Comparison of ENCODE assay signal across 27 mouse cellular contexts in genomic region chr13:20501923-20502322, GRCm38 (mm10).
"Had no signal": no experiment of that assay in that cellular context is flagged by ENCODE, and none has a peak within 500 bp of the region (broad histone marks: within the 10 kb centered on the region; RNA-seq: fewer than 3 reads in every experiment).

No protein-coding gene starts in this region.

- H3K4me2 ChIP-seq: heart, embryonic 12.5 days; hindbrain, embryonic 12.5 days; hindbrain, embryonic 14.5 days; intestine, embryonic 15.5 days; limb, embryonic 13.5 days; limb, embryonic 15.5 days; liver, embryonic 12.5 days had no signal

- H3K4me3 ChIP-seq: gastrocnemius, adult 2 months; heart, embryonic 10.5 days; heart, embryonic 12.5 days; hindbrain, embryonic 10.5 days; hindbrain, embryonic 12.5 days; intestine, embryonic 15.5 days; limb, embryonic 13.5 days; limb, embryonic 15.5 days; liver, embryonic 12.5 days had no signal

- ATAC-seq: hindbrain, embryonic 16.5 days; inflammation-experienced regulatory T-cells, adult 6 months; intestine, embryonic 15.5 days; intestine, postnatal 0 days; liver, embryonic 12.5 days had no signal

- DNase-seq: gastrocnemius, adult 2 months; gastrocnemius, postnatal 10 days; gastrocnemius, postnatal 25 days; heart, adult 18-20 months; heart, postnatal 10 days; heart, postnatal 4 days; kidney, adult 18-20 months; kidney, adult 8-10 months; kidney, postnatal 10 days; kidney, postnatal 25 days; kidney, postnatal 4 days; layer of hippocampus, adult 9-11 months; layer of hippocampus, postnatal 36 days; left cerebral cortex, postnatal 4 days had no signal

- H3K27ac ChIP-seq: gastrocnemius, adult 2 months; heart, embryonic 10.5 days; hindbrain, embryonic 10.5 days; hindbrain, embryonic 12.5 days; hindbrain, embryonic 14.5 days; intestine, embryonic 15.5 days; limb, embryonic 13.5 days; limb, embryonic 15.5 days; liver, embryonic 12.5 days; liver, embryonic 14.5 days had no signal

- H3K27me3 ChIP-seq: heart, embryonic 12.5 days; hindbrain, embryonic 12.5 days; intestine, embryonic 15.5 days; limb, embryonic 13.5 days; limb, embryonic 15.5 days; liver, embryonic 12.5 days had no signal

- H3K9ac ChIP-seq: heart, embryonic 12.5 days; hindbrain, embryonic 12.5 days; hindbrain, embryonic 14.5 days; intestine, embryonic 15.5 days; limb, embryonic 13.5 days; limb, embryonic 15.5 days; liver, embryonic 12.5 days; liver, embryonic 14.5 days had no signal

- H3K9me3 ChIP-seq: heart, embryonic 10.5 days; heart, embryonic 12.5 days; hindbrain, embryonic 10.5 days; hindbrain, embryonic 12.5 days; intestine, embryonic 15.5 days; limb, embryonic 13.5 days; limb, embryonic 15.5 days; liver, embryonic 12.5 days had no signal

- H3K4me1 ChIP-seq: heart, embryonic 12.5 days; hindbrain, embryonic 10.5 days; intestine, embryonic 15.5 days; limb, embryonic 13.5 days; limb, embryonic 15.5 days; liver, embryonic 12.5 days had no signal

- H3K36me3 ChIP-seq: heart, embryonic 10.5 days; heart, embryonic 12.5 days; hindbrain, embryonic 10.5 days; hindbrain, embryonic 12.5 days; intestine, embryonic 15.5 days; limb, embryonic 13.5 days; limb, embryonic 15.5 days; liver, embryonic 12.5 days had no signal
